Mouse (Mus musculus) spleen, adult 12 weeks (tissue): ENCODE data around the gene Taf1c.

ENCODE experiments used
- DNase-seq: peaks from one replicate; pipeline ENCODE4 v3.0.0; 2022; ENCODE audit warnings: low spot score

The Taf1c gene

GRCm38 (mm10) chr8:119604996-119605395, at the start of gene Taf1c:
Gene Taf1c (minus strand): TSS chr8:119605222.
- peak; percentile 87 for DNase-seq

GRCm38 (mm10) chr8:119651324-119651723, 46.3 kb upstream of the Taf1c start:
- DNase-seq, result no peak

- no peak for DNase-seq
Observed at GRCm38 (mm10) chr8:119646846-119647245, 41.8 kb upstream of the Taf1c start.

GRCm38 (mm10) chr8:119646197-119646596, 41.2 kb upstream of the Taf1c start:
- no peak for DNase-seq

GRCm38 (mm10) chr8:119644981-119645597, 40.1 kb upstream of the Taf1c start:
- DNase-seq, result no peak

GRCm38 (mm10) chr8:119644429-119644960, 39.5 kb upstream of the Taf1c start:
- DNase-seq, result no peak

- DNase-seq, result no peak
Observed at GRCm38 (mm10) chr8:119642960-119643359, 37.9 kb upstream of the Taf1c start.

GRCm38 (mm10) chr8:119641058-119641457, 36.0 kb upstream of the Taf1c start:
- no peak for DNase-seq

- DNase-seq, result no peak
Observed at GRCm38 (mm10) chr8:119639798-119640197, 34.8 kb upstream of the Taf1c start.

GRCm38 (mm10) chr8:119638261-119638660, 33.2 kb upstream of the Taf1c start:
- DNase-seq, result no peak

- no peak for DNase-seq
Observed at GRCm38 (mm10) chr8:119637381-119637780, 32.4 kb upstream of the Taf1c start.

- DNase-seq, result no peak
Observed at GRCm38 (mm10) chr8:119636766-119637165, 31.7 kb upstream of the Taf1c start.

- DNase-seq, result no peak
Observed at GRCm38 (mm10) chr8:119635958-119636357, 30.9 kb upstream of the Taf1c start.

- DNase-seq, result no peak
Observed at GRCm38 (mm10) chr8:119635378-119635777, 30.4 kb upstream of the Taf1c start, which contains the start of gene Kcng4. Gene Kcng4 (minus strand): TSS chr8:119635680.

GRCm38 (mm10) chr8:119634616-119635336, 29.8 kb upstream of the Taf1c start:
- DNase-seq, result no peak

- DNase-seq, result no peak
Observed at GRCm38 (mm10) chr8:119632909-119633308, 27.9 kb upstream of the Taf1c start.

GRCm38 (mm10) chr8:119632246-119632645, 27.2 kb upstream of the Taf1c start:
- DNase-seq, result no peak

GRCm38 (mm10) chr8:119630841-119631240, 25.8 kb upstream of the Taf1c start:
- no peak for DNase-seq

GRCm38 (mm10) chr8:119627613-119628359, 22.8 kb upstream of the Taf1c start:
- no peak for DNase-seq

GRCm38 (mm10) chr8:119627199-119627598, 22.2 kb upstream of the Taf1c start:
- no peak for DNase-seq

- no peak for DNase-seq
Observed at GRCm38 (mm10) chr8:119625788-119626187, 20.8 kb upstream of the Taf1c start.

GRCm38 (mm10) chr8:119624916-119625315, 19.9 kb upstream of the Taf1c start:
- no peak for DNase-seq

- DNase-seq, result no peak
Observed at GRCm38 (mm10) chr8:119623744-119624143, 18.7 kb upstream of the Taf1c start.
